Mouse (Mus musculus) intestine, embryonic 15.5 days (tissue): ENCODE measurements around the gene Cldn20. TPM values are rescaled to one million over a fixed set of nuclear protein-coding genes. Genes with fewer than 3 reads are reported as not detected.

Source experiments
- polyA plus RNA-seq: library from polyadenylated mRNA; unstranded; fragments of >200 nt; fragmentation: Nextera tagmentation; extraction: Ambion mirVana; gene quantifications from 2 replicates; pipeline ENCODE4 v1.2.1, GENCODE M21; 2015

The Cldn20 gene
- polyA plus RNA-seq, 1 experiment from 2014 or later, result not detected

Other genes with a start within 250 kb of the Cldn20 start
- gene Tiam2, start 206.0 kb upstream of the Cldn20 start, polyA plus RNA-seq, result 3.4 and 3.8 TPM in 2 replicates
- 17.7 and 18.4 TPM in 2 replicates for gene Tfb1m, start 25.2 kb downstream of the Cldn20 start, polyA plus RNA-seq
- not detected in 2 replicates for gene Nox3, start 163.7 kb downstream of the Cldn20 start, polyA plus RNA-seq